In genomic region chr11:63508727-63509126, GRCm38 (mm10) we compare ENCODE assay signal across 27 mouse cellular contexts.
"Had no signal": no experiment of that assay in that cellular context is flagged by ENCODE, and none has a peak within 500 bp of the region (broad histone marks: within the 10 kb centered on the region; RNA-seq: fewer than 3 reads in every experiment).

No protein-coding gene starts in this region.

- H3K9ac ChIP-seq: forebrain, postnatal 0 days; heart, embryonic 13.5 days; heart, embryonic 15.5 days; hindbrain, embryonic 12.5 days; hindbrain, embryonic 14.5 days; intestine, embryonic 15.5 days; limb, embryonic 13.5 days; limb, embryonic 15.5 days; liver, embryonic 13.5 days had no signal

- H3K27me3 ChIP-seq: heart, embryonic 13.5 days; heart, embryonic 15.5 days; hindbrain, embryonic 12.5 days; intestine, embryonic 15.5 days; limb, embryonic 13.5 days; limb, embryonic 15.5 days; liver, embryonic 13.5 days had no signal

- DNase-seq: forebrain, postnatal 0 days; gastrocnemius, postnatal 14 days; gastrocnemius, postnatal 36 days; heart, adult 2 months; heart, postnatal 14 days; heart, postnatal 4 days; kidney, adult 18-20 months; kidney, adult 8-10 months; kidney, postnatal 10 days; kidney, postnatal 25 days; kidney, postnatal 4 days; left cerebral cortex, postnatal 4 days; liver, embryonic 13.5 days had no signal

- H3K4me3 ChIP-seq: heart, adult 2 months; heart, embryonic 13.5 days; heart, embryonic 15.5 days; hindbrain, embryonic 10.5 days; hindbrain, embryonic 12.5 days; intestine, embryonic 15.5 days; layer of hippocampus, adult 2 months; left cerebral cortex, adult 2 months; limb, embryonic 13.5 days; limb, embryonic 15.5 days; liver, embryonic 13.5 days had no signal

- H3K36me3 ChIP-seq: heart, embryonic 13.5 days; heart, embryonic 15.5 days; hindbrain, embryonic 10.5 days; hindbrain, embryonic 12.5 days; intestine, embryonic 15.5 days; limb, embryonic 13.5 days; limb, embryonic 15.5 days; liver, embryonic 13.5 days had no signal

- H3K27ac ChIP-seq: heart, adult 2 months; heart, embryonic 13.5 days; heart, embryonic 15.5 days; hindbrain, embryonic 10.5 days; hindbrain, embryonic 12.5 days; hindbrain, embryonic 14.5 days; intestine, embryonic 15.5 days; layer of hippocampus, adult 2 months; left cerebral cortex, adult 2 months; limb, embryonic 13.5 days; limb, embryonic 15.5 days; liver, embryonic 13.5 days had no signal

- H3K9me3 ChIP-seq: heart, embryonic 15.5 days; intestine, embryonic 15.5 days; limb, embryonic 13.5 days; limb, embryonic 15.5 days; liver, embryonic 13.5 days had no signal

- ATAC-seq: forebrain, postnatal 0 days; hindbrain, embryonic 16.5 days; inflammation-experienced regulatory T-cells, adult 6 months; intestine, embryonic 15.5 days; intestine, postnatal 0 days had no signal

- H3K4me2 ChIP-seq: heart, embryonic 11.5 days; heart, embryonic 13.5 days; heart, embryonic 15.5 days; hindbrain, embryonic 12.5 days; hindbrain, embryonic 14.5 days; intestine, embryonic 15.5 days; limb, embryonic 13.5 days; limb, embryonic 15.5 days; liver, embryonic 13.5 days had no signal

- H3K4me1 ChIP-seq: hindbrain, embryonic 10.5 days; intestine, embryonic 15.5 days; limb, embryonic 13.5 days; liver, embryonic 13.5 days had no signal
